Mouse (Mus musculus) liver, embryonic 15.5 days (tissue): Measurements from ENCODE around the gene Rbsn. TPM values are rescaled to one million over a fixed set of nuclear protein-coding genes. Genes with fewer than 3 reads are reported as not detected.

Experiments
- ATAC-seq: fragments of 200-750 bp; cut with Nextera tagmentation; 2 replicates; pipeline ENCODE4 v1.8.0; 2017; ENCODE audit warnings: moderate number of reproducible peaks, mild to moderate bottlenecking, moderate library complexity; ENCODE audit not compliant: insufficient read depth
- H3K27ac ChIP-seq: fragments of 300-500 bp; sonication (generic); replicated peaks from 2 replicates; pipeline ENCODE4 v1.5.1; 2015; ENCODE audit warnings: mild to moderate bottlenecking, inconsistent platforms
- H3K27me3 ChIP-seq: fragments of 300-500 bp; sonication (generic); 2 replicates; pipeline ENCODE4 v1.6.1; 2015; ENCODE audit warnings: mild to moderate bottlenecking, inconsistent platforms
- H3K36me3 ChIP-seq: fragments of 300-500 bp; sonication (generic); replicated peaks from 2 replicates; pipeline ENCODE4 v1.6.1; 2015; ENCODE audit warnings: moderate library complexity, mild to moderate bottlenecking, inconsistent platforms
- H3K4me1 ChIP-seq: fragments of 300-500 bp; sonication (generic); replicated peaks from 2 replicates; pipeline ENCODE4 v1.6.1; 2015; ENCODE audit warnings: inconsistent platforms
- H3K4me2 ChIP-seq: fragments of 300-500 bp; sonication (generic); 2 replicates; pipeline ENCODE4 v1.6.1; 2015; ENCODE audit warnings: moderate library complexity, mild to moderate bottlenecking, inconsistent platforms
- H3K4me3 ChIP-seq: fragments of 300-500 bp; sonication (generic); replicated peaks from 2 replicates; pipeline ENCODE4 v1.5.1; 2015; ENCODE audit warnings: mild to moderate bottlenecking, inconsistent platforms
- H3K9ac ChIP-seq: fragments of 300-500 bp; sonication (generic); 2 replicates; pipeline ENCODE4 v1.6.1; 2015; ENCODE audit warnings: moderate library complexity, mild to moderate bottlenecking, inconsistent platforms
- H3K9me3 ChIP-seq: fragments of 300-500 bp; sonication (generic); replicated peaks from 2 replicates; pipeline ENCODE4 v1.6.1; 2016; ENCODE audit warnings: inconsistent platforms
- WGBS: fragments of 180-500 bp; shearing (Covaris S2); methylation state at CpG from one replicate; pipeline ENCODE4 v1.1.7; 2015; ENCODE audit warnings: mixed read lengths; ENCODE audit not compliant: insufficient replicate concordance; 5-methylcytosine and 5-hydroxymethylcytosine counted together
- polyA plus RNA-seq: library from polyadenylated mRNA; unstranded; fragments of >200 nt; fragmentation: Nextera tagmentation; extraction: Ambion mirVana; gene quantifications from 2 replicates; pipeline ENCODE4 v1.2.1, GENCODE M21; 2015

The Rbsn gene
- polyA plus RNA-seq, 1 experiment from 2014 or later, result 6.6 TPM

- Histone ChIP-seq H3K9ac (no peak overlapping the region), H3K4me2 (no peak overlapping the region), H3K27me3 (no peaks in the 10 kb centered on the region), H3K9me3 (no peaks in the 10 kb centered on the region), H3K27ac (no peak overlapping the region), H3K4me3 (no peak overlapping the region), H3K4me1 (no peaks in the 10 kb centered on the region), H3K36me3 (no peaks in the 10 kb centered on the region)
- ATAC-seq, result no peak
- WGBS, result 41% methylated on average over 1 of the region's 1 CpGs
These were observed 16.6 kb upstream of the Rbsn start for GRCm38 (mm10) chr6:92231356-92231755.

GRCm38 (mm10) chr6:92229586-92229985 lies 14.9 kb upstream of the Rbsn start:
- Histone ChIP-seq H3K4me3 (no peak overlapping the region), H3K27me3 (no peaks in the 10 kb centered on the region), H3K4me1 (no peaks in the 10 kb centered on the region), H3K4me2 (no peak overlapping the region), H3K9me3 (no peaks in the 10 kb centered on the region), H3K27ac (no peak overlapping the region), H3K9ac (no peak overlapping the region), H3K36me3 (no peaks in the 10 kb centered on the region)
- 55% methylated on average over 2 of the region's 2 CpGs for WGBS
- no peak for ATAC-seq

GRCm38 (mm10) chr6:92229103-92229502 lies 14.4 kb upstream of the Rbsn start:
- Histone ChIP-seq H3K4me1 (no peaks in the 10 kb centered on the region), H3K4me2 (no peak overlapping the region), H3K9me3 (no peaks in the 10 kb centered on the region), H3K27me3 (no peaks in the 10 kb centered on the region), H3K4me3 (no peak overlapping the region), H3K9ac (no peak overlapping the region), H3K36me3 (no peaks in the 10 kb centered on the region), H3K27ac (no peak overlapping the region)
- no peak for ATAC-seq

- no peaks in the 10 kb centered on the region; the same call in 1 of the 2 replicates for H3K4me1 ChIP-seq
- H3K4me2 ChIP-seq, result no peak overlapping the region
- no peak overlapping the region for H3K27ac ChIP-seq
- no peaks in the 10 kb centered on the region for H3K27me3 ChIP-seq
- 62% methylated on average over 1 of the region's 1 CpGs for WGBS
- H3K9me3 ChIP-seq, result no peaks in the 10 kb centered on the region
- H3K4me3 ChIP-seq, result no peak overlapping the region
- H3K36me3 ChIP-seq, result no peaks in the 10 kb centered on the region
- H3K9ac ChIP-seq, result no peak overlapping the region
- ATAC-seq, result no peak
These were observed 10.3 kb upstream of the Rbsn start for GRCm38 (mm10) chr6:92224981-92225380.

GRCm38 (mm10) chr6:92222021-92222420 lies 7.3 kb upstream of the Rbsn start:
- 0 out of 2 replicates have a peak, but pooled peaks have one; percentile 10 for ATAC-seq
- no peaks in the 10 kb centered on the region for H3K9me3 ChIP-seq
- no peak overlapping the region for H3K27ac ChIP-seq
- no peak overlapping the region for H3K9ac ChIP-seq
- no peak overlapping the region for H3K4me3 ChIP-seq
- H3K27me3 ChIP-seq, result no peaks in the 10 kb centered on the region
- no peak overlapping the region for H3K4me2 ChIP-seq
- H3K4me1 ChIP-seq, result no peaks in the 10 kb centered on the region; the same call in 1 of the 2 replicates
- 61% methylated on average over 3 of the region's 3 CpGs for WGBS
- H3K36me3 ChIP-seq, result no peaks in the 10 kb centered on the region

- Histone ChIP-seq H3K27ac (no peak overlapping the region), H3K9me3 (no peaks in the 10 kb centered on the region), H3K36me3 (no peaks in the 10 kb centered on the region), H3K4me3 (no peak overlapping the region), H3K9ac (no peak overlapping the region), H3K4me1 (no peaks in the 10 kb centered on the region; the same call in 1 of the 2 replicates), H3K27me3 (no peaks in the 10 kb centered on the region), H3K4me2 (no peak overlapping the region)
- 57% methylated on average over 6 of the region's 6 CpGs for WGBS
- ATAC-seq, result peak; percentile 56
These were observed 6.9 kb upstream of the Rbsn start for GRCm38 (mm10) chr6:92221604-92222003.

- H3K9ac ChIP-seq, result no peak overlapping the region
- no peak overlapping the region for H3K4me3 ChIP-seq
- no peak overlapping the region for H3K27ac ChIP-seq
- 33% methylated on average over 3 of the region's 3 CpGs for WGBS
- no peaks in the 10 kb centered on the region for H3K36me3 ChIP-seq
- no peaks in the 10 kb centered on the region for H3K9me3 ChIP-seq
- peaks cover 6% of the 10 kb centered on the region for H3K4me1 ChIP-seq
- no peak for ATAC-seq
- H3K27me3 ChIP-seq, result no peaks in the 10 kb centered on the region
- H3K4me2 ChIP-seq, result no peak overlapping the region
These were observed 4.7 kb upstream of the Rbsn start for GRCm38 (mm10) chr6:92219445-92219844.

- H3K9me3 ChIP-seq, result no peaks in the 10 kb centered on the region
- ATAC-seq, result peak; percentile 71
- no peaks in the 10 kb centered on the region for H3K27me3 ChIP-seq
- WGBS, result under 1% methylated on average over 48 of the region's 48 CpGs
- H3K4me1 ChIP-seq, result peaks cover 23% of the 10 kb centered on the region
- H3K9ac ChIP-seq, result peak overlapping the region; percentile 84
- H3K27ac ChIP-seq, result peak overlapping the region; percentile 86
- peak overlapping the region; percentile 93 for H3K4me2 ChIP-seq
- peaks cover 22% of the 10 kb centered on the region for H3K36me3 ChIP-seq
- peak overlapping the region; percentile 92 for H3K4me3 ChIP-seq
These were observed 511 bp downstream of the Rbsn start for GRCm38 (mm10) chr6:92214055-92214772.

- Histone ChIP-seq H3K27ac (no peak overlapping the region), H3K4me1 (no peaks in the 10 kb centered on the region), H3K4me3 (no peak overlapping the region), H3K27me3 (no peaks in the 10 kb centered on the region), H3K9ac (no peak overlapping the region), H3K9me3 (no peaks in the 10 kb centered on the region), H3K4me2 (no peak overlapping the region), H3K36me3 (peaks cover 86% of the 10 kb centered on the region)
- WGBS, result 77% methylated on average over 8 of the region's 8 CpGs
- ATAC-seq, result no peak
These were observed 15.3 kb downstream of the Rbsn start for GRCm38 (mm10) chr6:92199414-92199813.

GRCm38 (mm10) chr6:92184178-92184577 lies 30.5 kb downstream of the Rbsn start:
- Histone ChIP-seq H3K36me3 (peaks cover 30% of the 10 kb centered on the region), H3K4me2 (peak overlapping the region; percentile 82), H3K27ac (0 out of 2 replicates have a peak overlapping the region, but pooled peaks have one; percentile 45), H3K9ac (peak overlapping the region; percentile 83), H3K27me3 (no peaks in the 10 kb centered on the region), H3K4me3 (peak overlapping the region; percentile 80), H3K4me1 (peaks cover 25% of the 10 kb centered on the region), H3K9me3 (no peaks in the 10 kb centered on the region)
- ATAC-seq, result 0 out of 2 replicates have a peak, but pooled peaks have one; percentile 49
- 2% methylated on average over 10 of the region's 10 CpGs for WGBS

- peak within 1 kb of the TSS; percentile 83 for H3K9ac ChIP-seq
- under 1% methylated on average over 42 of the region's 42 CpGs for WGBS
- H3K27me3 ChIP-seq, result no peaks in the 10 kb centered on the region
- peak; percentile 88 for ATAC-seq
- H3K36me3 ChIP-seq, result peaks cover 28% of the 10 kb centered on the region
- peaks cover 25% of the 10 kb centered on the region for H3K4me1 ChIP-seq
- H3K4me3 ChIP-seq, result peak within 1 kb of the TSS; percentile 80
- H3K27ac ChIP-seq, result peak within 1 kb of the TSS; percentile 62
- no peaks in the 10 kb centered on the region for H3K9me3 ChIP-seq
- peak within 1 kb of the TSS; percentile 82 for H3K4me2 ChIP-seq
These were observed 31.0 kb downstream of the Rbsn start, which contains the start of gene Mrps25 for GRCm38 (mm10) chr6:92183621-92184131. Mrps25 (minus strand) TSS chr6:92184033.
